Mouse (Mus musculus) c-Kit-positive CD71-positive TER-119-negative erythroid progenitor cells, embryonic 14.5 days (primary cell): ENCODE data around the gene Cracr2b.

Source experiments
- DNase-seq: peaks from one replicate; pipeline ENCODE4 v3.0.0-alpha.2; 2013; ENCODE audit warnings: low read depth

The Cracr2b gene

DNA sequence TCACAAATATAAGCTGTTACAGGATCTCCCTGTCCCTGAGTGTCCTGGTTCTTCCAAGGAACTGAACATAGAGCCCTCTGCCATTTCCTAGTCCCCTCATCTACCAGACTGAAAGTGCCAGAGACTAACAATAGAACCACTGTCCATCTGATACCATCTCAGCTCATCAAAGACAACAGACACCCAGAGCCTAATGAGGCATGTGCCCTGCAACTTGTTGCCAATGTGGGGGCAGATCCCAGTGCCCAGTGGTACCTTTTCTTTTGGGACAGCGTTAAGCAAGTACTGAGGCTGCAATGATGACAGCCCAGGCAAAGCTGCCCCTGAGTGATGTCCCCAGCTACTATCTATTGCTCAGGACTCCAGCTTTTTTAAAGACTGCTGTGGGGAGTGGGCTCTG is 25.3 kb downstream of the Cracr2b start:
- no peak for DNase-seq

DNA sequence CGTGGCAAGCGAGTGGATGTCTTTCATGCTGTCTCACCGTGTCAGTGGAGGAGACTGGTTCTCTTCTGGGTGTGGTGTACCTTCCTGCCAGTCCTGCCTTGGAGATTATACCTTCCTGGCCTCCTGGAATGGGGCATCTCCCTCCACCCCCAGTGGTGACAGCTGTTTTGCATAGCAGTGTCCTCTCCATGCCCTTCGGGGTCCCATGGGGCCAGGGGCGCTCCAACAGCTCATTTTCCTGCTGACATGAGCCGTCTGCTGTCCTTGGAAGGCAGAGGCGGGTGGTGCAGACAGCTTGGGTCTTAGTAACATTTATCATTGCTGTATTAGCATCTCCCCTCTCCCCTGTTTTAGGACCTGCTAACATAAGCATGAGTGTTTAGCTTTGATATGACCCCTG is 26.2 kb downstream of the Cracr2b start:
- DNase-seq, result no peak

- DNase-seq, result no peak
Observed at GRCm38 (mm10) chr7:141491151-141491550, 30.3 kb downstream of the Cracr2b start.

- DNase-seq, result no peak
Observed at GRCm38 (mm10) chr7:141492738-141493137, 31.8 kb downstream of the Cracr2b start.

- DNase-seq, result no peak
Observed at GRCm38 (mm10) chr7:141493729-141494128, 32.8 kb downstream of the Cracr2b start.

DNA sequence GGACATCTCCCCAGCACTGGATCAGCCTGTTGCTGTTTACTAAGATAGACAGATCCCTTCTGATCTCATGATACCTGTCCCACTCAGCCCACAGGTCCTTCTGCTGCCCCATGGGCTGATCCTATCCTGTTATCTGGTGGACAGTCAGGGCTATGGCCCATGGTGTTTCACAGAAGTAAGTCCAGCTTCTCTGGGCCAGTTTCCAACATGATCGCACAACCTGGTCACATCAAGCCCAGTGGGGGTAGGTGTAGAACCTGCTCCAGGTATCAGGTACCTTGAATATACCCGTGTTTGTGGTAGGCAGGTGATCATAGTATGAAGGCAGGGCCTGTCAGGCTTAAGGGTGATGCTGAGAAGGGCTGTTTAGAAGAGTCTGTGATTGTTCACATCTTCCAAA is 34.5 kb downstream of the Cracr2b start:
- DNase-seq, result no peak

DNA sequence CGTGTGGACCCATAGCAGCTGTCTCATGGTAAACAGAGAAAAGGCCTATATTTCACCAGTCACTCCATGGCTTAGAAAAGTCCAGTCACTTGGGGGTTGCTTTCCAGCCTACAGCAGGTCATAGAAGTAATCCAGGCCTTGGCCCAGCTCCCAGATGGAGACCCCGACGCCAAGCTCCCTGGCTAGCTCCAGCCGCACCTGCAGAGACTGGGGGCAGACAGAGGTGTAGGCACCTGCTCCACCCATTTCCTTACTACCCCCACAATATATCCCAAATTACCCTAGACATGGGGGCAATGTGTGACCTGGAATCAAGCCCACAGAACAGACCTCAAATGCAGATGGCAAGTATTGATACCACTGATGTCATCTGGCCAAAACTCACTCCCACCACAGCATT is 35.0 kb downstream of the Cracr2b start:
- no peak for DNase-seq

DNA sequence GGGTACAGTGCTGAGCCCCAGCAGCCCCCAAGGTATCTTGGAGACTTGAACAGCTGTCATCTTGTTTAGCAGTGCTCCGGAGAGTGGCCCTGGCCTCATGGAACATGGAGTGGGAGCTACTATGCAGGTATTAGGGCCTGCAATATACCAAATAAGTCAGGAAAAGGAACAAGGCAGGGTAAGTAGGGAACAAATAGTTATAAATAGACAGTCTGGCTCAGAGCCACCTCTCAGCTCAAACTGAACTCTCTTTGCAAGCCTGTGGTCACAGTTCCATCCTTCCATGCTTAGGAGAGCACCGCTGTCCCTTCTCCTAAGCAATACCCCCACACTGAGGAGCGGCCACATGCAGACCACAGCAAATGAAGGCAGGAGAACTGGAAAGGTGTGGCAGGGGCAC is 36.7 kb downstream of the Cracr2b start:
- no peak for DNase-seq

- DNase-seq, result no peak
Observed at GRCm38 (mm10) chr7:141501820-141502555, 41.1 kb downstream of the Cracr2b start.

- no peak for DNase-seq
Observed at GRCm38 (mm10) chr7:141502556-141502905, 41.6 kb downstream of the Cracr2b start.

DNA sequence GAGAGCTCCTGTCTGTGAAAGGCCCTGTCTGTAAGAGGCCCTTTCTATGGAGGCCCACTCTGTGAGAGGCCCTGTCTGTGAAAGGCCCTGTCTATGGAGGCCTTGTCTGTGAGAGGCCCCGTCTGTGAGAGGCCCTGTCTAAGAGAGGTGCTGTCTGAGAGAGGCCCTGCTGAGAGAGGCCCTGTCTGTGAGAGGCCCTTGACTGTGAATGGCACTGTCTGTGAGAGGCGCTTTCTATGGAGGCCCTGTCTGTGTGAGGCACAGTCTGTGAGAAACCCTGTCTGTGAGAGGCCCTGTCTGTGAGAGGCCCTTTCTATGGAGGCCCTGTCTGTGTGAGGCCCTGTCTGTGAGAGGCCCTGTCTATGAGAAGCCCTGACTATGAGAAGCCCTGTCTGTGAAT is 45.4 kb downstream of the Cracr2b start:
- DNase-seq, result no peak

- no peak for DNase-seq
Observed at GRCm38 (mm10) chr7:141508160-141508559, 47.3 kb downstream of the Cracr2b start.

GRCm38 (mm10) chr7:141510196-141510595 is 49.3 kb downstream of the Cracr2b start:
- DNase-seq, result no peak

DNA sequence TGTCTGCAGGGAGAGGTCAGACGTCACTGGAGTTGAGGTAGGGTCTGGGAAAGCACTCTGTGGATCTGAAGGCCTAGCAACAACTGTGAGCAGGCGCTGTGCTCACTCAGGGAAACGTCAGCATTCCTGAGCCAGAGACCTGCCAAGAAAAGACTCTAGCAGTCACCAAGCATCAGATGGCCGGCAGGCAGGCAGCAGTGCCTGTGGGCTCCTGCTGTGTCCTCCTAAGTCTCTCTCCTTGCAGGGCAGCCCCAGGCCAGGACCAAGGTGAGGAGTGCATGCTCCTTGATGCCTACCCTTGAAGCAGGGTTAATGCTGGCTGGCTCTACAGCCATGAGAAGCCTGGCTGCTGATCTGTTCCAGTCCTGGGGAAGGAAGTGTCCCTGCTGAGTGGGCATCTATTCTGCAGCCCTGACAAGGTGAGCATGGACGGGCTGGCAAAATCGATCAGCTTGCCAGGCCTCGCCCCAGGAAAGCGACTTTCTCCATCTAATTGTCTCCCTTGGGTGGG is 49.8 kb downstream of the Cracr2b start:
- DNase-seq, result no peak
